Mouse (Mus musculus) kidney, adult 9 months (tissue): Measurements from ENCODE around the gene F3.

Source experiments
- DNase-seq: peaks from one replicate; pipeline ENCODE4 v3.0.0; 2022

The F3 gene

GRCm38 (mm10) chr3:121710894-121711531, 12.3 kb upstream of the F3 start:
- DNase-seq: no peak

GRCm38 (mm10) chr3:121712222-121712621, 11.1 kb upstream of the F3 start:
- DNase-seq: no peak

- DNase-seq: no peak
These were observed 10.1 kb upstream of the F3 start for GRCm38 (mm10) chr3:121713151-121713701.

- peak; percentile 46 for DNase-seq
These were observed 9.5 kb upstream of the F3 start for GRCm38 (mm10) chr3:121713816-121714215.

GRCm38 (mm10) chr3:121714461-121714860, 8.9 kb upstream of the F3 start:
- peak; percentile 53 for DNase-seq

GRCm38 (mm10) chr3:121715336-121715735, 8.0 kb upstream of the F3 start:
- no peak for DNase-seq

- DNase-seq: no peak
These were observed 7.4 kb upstream of the F3 start for GRCm38 (mm10) chr3:121715741-121716459.

- DNase-seq: no peak
These were observed 6.9 kb upstream of the F3 start for GRCm38 (mm10) chr3:121716480-121716879.

GRCm38 (mm10) chr3:121718679-121719078, 4.7 kb upstream of the F3 start:
- DNase-seq: no peak

GRCm38 (mm10) chr3:121719701-121720100, 3.6 kb upstream of the F3 start:
- DNase-seq: no peak

- DNase-seq: peak; percentile 41
These were observed 2.3 kb upstream of the F3 start for GRCm38 (mm10) chr3:121720801-121721690.

- DNase-seq: no peak
These were observed 1.7 kb upstream of the F3 start for GRCm38 (mm10) chr3:121721691-121722070.

- DNase-seq: no peak
These were observed 709 bp downstream of the F3 start for GRCm38 (mm10) chr3:121723968-121724524.

GRCm38 (mm10) chr3:121724553-121724952, 1.2 kb downstream of the F3 start:
- DNase-seq: no peak

GRCm38 (mm10) chr3:121725651-121726050, 2.3 kb downstream of the F3 start:
- DNase-seq: no peak

- DNase-seq: no peak
These were observed 6.3 kb downstream of the F3 start for GRCm38 (mm10) chr3:121729678-121730077.

- peak; percentile 67 for DNase-seq
These were observed 12.2 kb downstream of the F3 start for GRCm38 (mm10) chr3:121735542-121735941.

- DNase-seq: peak; percentile 93
These were observed 12.8 kb downstream of the F3 start for GRCm38 (mm10) chr3:121736025-121736744.

- peak; percentile 46 for DNase-seq
These were observed 14.1 kb downstream of the F3 start for GRCm38 (mm10) chr3:121737453-121737852.

GRCm38 (mm10) chr3:121737901-121738300, 14.6 kb downstream of the F3 start:
- DNase-seq: no peak

GRCm38 (mm10) chr3:121738742-121739342, 15.5 kb downstream of the F3 start:
- DNase-seq: no peak
